Mouse (Mus musculus): ENCODE measurements around the gene Chd3.
A peak's percentile ranks its signal among the peaks of the same experiment; 100 is the strongest.
"Not testable (repeated sequence)": the region's sequence is repeated elsewhere in the genome, so short reads cannot be mapped to it uniquely, and the experiment has no call there.

The Chd3 gene

DNA sequence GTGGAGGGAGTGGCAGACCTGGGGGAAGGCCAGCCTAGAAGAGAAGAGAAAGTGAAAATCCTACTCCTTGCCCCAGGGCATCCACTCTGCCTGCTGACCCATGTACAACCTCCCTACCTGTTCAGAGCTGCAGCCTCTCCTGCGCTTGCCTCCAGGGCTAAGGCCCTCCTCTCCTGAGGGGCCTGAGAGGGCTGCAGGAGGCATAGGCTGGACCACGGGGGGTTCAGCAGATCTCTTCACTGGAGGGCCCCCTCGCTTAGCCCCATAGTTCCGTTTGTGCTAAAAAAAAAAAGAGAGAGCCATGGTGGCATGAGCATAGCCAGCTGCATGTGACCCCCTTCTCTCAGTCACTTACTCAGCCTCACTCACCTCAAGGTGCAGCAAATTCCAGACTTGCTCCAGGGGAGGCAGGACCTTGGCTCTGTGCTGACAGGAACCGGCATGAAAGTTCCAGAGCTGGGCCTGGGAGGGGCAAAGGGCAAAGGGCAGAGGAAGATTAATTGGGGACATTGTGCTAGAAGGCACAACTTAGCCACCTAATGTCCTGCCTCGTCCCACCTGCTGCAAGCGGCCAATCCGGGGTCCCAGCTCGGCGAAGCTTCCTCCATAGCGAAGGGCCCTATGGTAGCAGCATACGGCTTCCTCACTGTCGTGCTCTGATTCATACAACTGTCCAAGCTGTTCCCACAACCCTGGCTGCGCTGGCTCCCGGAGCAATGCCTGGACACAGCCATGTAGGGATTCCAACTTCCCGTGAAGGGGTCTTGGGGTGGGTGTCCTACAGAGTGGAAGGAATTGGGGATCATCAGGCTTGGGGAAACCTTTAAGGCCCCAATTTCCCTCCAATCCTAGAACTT is 37.9 kb upstream of the Chd3 start:
- no peak for DNase-seq (ENCODE audit: low spot score in 2 of 2)

DNA sequence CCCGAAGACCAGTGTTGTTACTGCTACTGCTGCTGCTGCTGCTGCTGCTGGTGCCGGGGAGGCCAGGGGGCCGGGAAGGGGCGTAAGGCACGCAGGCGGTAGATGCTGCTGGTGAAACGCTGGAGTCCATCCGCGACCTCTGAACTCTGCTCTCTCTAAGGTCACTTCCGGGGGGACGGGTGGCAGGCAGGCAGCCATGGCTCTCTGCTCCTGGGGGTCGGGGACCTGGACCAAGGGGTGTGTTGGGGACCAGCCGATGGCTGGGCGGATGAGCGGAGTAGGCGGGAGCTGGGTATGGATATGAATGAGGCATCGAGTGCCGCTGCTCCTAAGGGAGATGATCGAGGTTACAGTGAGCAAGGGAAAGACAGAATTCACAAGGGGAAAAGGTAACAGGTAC is 37.1 kb upstream of the Chd3 start:
- no peak for DNase-seq (ENCODE audit: low spot score in 2 of 2)

DNA sequence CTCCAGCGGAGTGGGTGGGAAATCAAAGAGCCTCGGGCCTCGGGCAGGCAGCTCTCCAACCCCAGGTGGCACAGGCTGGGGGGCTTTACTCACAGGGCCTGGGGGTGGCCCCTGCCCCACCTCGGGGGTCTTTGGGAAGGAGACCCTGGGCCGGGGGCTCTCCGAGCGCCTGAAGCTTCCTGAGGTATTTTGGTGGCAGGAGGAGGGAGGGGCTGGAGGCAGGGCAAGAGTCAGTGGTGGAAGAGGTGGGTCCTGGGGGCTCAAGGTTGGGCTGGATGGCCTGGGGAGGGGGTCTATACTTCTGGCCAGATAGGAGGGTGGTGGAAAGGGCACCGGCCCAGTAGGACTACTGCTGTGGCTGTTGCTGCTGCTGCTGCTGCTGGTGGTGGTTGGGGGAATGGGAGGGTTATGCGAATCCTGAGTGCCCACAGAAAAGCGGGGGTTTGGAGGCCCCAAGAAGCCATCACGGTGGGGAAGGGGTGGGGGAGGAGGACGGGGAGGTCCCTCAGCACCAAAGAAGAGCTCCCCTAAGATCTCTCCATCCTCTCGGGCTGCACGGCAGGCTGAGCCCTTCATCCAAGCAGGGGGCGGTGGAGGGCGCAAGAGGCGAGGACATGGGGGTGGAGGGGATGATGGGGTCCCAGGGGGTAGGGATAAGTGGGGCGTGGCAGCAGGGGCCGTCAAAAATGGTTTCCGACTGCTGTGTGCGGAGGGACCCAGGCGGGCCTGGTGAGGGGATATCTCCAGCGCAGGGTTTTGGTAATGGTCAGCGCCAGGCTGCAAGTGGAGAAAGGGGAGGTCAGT is 36.4 kb upstream of the Chd3 start:
- DNase-seq (ENCODE audit: low spot score in 2 of 2): no peak

DNA sequence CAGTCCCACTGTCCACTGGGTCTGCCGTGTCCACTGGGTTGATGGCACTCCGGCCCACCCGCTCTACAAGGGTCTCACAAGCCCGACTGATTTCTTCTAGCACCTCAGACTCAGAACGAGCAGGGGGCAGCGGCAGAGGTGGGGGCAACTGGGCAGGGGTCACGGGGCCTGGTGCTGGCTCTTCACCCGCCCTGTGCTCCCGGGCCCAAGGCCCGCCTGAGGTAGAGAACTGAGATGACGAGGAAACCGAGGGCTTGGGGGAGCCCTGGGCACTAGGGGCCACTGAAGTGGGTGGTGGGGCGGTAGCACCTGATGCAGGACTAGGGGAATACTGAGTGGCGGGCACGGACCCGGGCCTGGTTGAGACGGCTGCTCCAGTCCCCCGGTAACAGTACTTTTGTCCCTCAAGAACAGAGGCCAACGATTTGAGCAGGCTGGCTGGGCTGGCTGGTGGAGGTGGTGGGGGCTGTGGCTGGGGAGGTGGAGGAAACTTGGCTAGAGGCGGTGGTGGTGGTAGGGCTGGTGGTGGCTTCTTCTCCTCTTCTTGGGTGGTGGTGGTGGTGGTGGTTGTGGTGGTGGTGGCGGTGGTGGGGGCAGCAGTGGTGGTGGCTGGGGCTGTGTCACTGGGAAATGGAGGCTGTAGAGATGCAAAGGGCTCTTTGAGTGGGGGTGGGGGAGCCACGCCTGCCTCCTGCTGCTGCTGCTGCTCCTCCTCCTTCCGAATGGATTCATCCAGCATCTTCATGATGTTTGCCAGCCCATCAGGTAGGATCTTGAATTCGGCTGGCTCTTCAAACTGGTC is 35.6 kb upstream of the Chd3 start:
- DNase-seq (ENCODE audit: low spot score in 2 of 2): no peak

DNA sequence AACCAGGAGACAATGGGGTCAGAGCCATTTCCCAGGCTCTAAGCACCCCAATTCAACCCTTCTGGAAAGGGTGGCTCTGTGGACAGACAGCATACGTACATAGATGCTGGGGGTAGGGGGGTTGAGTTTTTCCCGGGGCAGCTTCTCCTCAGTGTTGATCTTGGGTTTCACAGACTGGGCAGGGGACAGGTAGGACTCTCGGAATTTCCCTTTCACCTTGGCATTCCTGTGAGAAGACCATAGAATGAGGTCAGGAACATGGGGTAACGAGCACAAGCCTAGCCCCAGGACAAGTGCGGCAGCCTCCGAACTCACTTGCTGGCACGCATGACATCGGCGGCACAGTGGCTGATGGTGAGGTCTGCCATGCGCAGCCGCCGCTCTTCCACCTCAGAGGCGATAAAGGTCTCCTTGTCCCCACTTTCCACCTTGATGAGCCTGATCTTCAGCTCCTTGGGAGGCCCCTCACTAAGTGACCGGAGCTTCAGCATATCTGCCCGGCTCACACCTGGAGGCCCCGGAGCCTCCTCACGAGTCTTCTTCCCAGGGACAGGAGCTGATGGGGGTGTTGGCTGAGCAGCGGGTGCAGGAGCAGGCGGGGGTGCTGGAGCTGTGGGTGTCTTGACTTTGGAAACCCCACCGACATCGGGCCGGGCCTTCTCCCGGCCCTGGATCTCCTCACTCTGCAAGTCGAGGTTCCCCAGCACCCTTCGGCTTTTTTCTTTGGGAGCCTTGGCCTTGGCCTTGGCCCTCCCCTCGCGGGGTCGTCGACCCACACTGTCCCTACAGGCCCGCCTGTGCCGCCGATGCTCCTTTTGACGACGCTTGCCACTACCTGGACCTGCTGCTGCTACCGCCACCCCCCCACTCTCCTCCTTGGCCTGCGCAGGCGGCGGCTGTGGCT is 34.7 kb upstream of the Chd3 start:
- no peak for DNase-seq (ENCODE audit: low spot score in 2 of 2)

DNA sequence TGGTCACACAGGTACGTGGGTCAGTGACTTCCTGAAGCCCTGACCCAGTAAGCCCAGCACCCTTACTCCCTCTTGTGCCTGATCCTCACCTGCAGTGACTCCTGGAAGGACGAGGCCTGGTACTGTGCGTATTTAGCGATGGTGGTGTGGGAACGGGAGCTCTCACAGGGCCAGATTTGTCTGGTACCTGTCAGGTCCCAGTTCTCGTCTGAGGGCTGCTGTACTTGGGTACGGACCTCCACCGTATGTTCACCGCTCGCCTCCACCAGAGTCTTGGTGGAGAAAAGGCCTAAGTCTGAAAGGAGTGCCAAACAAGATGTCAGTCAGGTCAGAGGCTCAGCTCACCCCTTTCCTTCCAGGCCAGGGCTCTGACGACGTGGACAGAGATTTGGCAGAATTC is 32.8 kb upstream of the Chd3 start:
- no peak for DNase-seq (ENCODE audit: low spot score in 2 of 2)

DNA sequence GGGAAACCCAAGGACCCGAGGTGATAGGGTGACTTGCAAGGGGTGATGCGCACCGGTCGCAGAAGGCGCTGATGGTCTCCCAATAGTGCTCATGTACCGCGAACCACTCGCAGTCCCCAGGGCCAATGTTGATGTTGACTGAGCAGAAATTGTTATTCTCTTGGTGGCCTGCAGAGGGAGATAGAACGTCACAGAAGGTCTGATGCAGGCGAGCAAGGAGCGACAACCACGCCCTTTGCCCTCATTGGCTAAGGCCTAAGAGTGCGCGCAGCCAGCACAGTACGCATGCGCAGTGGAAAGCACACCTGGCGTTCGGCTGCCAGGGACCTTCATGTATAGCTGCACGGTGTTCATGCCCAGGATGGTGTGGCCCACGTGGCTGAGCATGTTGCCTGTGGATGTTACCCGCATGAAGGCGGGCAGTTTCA is 32.0 kb upstream of the Chd3 start:
- DNase-seq (ENCODE audit: low spot score in 2 of 2): peak in 1 of 2 experiments; percentile 81

DNA sequence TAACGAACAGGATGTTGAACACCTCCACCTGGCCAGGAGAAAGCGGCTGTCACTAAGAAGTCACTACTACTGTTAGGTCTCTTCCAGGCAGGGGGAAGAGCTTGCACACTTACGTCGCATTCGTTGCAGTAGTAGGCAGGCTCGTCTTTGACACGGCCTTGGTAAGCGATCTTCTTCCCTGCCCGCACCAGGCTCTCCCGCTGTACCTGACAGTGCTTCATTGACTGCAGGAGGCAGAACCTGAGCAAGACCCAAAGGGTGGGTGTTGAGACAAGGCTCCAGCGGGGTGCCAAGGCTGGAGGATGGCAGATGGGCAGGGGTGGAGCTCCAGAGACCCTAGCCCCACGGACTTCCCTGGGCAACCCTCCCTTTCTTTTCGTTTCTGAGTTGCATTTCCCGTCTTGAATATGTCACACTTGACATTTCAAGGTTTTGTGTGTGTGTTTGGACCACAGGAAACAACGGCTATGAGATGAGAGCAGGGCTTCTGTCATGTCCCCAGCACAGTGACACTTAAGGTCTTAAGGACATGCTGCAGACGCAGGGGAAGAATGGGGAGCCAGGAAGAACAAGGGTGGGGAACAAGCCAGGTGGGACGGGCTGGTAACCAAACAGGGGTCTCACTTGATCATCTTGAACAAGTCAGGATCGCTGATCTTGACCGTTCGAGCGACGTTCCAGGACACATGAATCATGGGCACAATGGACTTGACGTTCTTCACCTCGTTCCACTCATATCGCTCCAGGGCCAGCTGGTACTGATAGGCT is 31.1 kb upstream of the Chd3 start:
- no peak for DNase-seq (ENCODE audit: low spot score in 2 of 2)

DNA sequence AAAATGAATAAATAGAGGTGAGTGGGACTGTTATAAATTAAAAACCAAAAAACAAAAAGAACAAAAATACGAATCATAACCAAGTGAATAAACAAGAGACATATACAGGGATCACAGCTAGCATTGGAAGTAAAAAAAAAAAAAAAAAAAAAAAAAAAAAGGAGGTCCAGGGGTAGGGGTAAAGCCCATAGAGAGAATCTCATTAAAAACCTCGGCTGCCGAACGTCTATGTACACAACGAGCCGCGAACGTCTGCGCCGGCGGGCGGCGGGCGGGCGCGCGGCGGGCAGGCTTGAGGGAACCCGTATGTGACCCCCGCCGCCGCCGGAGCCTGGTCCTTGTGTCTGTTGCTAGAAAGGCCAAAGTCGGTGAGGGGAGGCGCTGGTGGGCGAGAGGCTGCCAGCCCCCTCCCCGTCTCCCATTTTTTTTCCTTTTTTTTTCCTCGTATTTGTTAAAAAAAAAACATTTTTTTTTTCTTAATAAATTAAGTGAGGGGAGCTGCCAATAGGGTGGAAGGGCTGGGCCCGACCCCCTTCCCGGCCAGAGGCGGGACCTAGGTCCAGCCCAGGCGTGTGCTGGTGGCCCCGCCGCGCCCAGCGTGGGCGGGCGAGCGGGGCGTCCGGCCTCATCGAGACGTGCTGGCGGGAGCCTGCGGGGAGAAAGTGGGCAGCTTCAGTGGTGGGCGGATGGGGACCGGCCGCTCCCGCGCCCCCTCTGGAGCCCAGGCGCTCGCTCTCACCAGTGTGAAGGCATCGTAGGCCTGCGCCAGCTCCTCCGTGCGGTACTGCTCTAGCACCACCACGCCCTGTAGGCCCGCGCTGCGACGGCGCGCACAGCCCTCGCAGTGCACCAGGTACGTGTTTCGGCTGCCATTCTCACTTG is 30.2 kb upstream of the Chd3 start:
- no peak for DNase-seq (ENCODE audit: low spot score in 2 of 2)

DNA sequence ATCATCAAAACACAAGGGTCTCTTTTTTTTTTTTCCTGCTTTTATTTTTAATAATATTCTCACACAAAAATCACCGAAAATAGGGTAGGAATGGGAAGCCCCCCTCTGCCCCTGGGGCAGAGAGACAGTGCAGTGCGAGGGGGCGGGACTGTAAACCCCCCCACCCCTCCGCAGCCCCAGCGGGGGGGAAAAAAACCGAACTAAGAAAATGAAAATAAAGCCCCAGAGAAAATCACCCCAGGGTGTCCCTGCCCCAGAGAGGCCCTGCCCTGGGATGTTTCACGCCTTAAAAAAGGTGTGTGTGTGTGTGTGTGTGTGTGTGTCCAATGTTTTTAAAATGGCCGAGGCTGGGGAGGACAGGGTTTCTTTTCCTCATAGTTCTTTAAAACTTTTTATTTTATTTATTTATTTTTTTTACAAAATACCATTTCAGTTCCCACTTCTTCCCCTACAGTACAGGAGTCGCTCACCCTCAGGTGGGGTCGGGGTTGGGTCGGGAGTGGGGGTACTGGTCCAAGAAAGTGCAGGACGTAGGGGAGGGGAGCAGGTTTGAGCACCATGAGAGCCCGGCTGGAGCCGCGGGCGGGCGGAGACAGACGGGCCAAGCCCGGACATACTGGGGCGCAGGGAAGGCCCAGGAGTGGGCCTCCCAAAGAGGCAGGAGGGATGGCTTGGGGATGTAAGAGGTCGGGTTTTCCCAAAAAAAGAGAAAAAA is 29.4 kb upstream of the Chd3 start:
- no peak for DNase-seq (ENCODE audit: low spot score in 2 of 2)

DNA sequence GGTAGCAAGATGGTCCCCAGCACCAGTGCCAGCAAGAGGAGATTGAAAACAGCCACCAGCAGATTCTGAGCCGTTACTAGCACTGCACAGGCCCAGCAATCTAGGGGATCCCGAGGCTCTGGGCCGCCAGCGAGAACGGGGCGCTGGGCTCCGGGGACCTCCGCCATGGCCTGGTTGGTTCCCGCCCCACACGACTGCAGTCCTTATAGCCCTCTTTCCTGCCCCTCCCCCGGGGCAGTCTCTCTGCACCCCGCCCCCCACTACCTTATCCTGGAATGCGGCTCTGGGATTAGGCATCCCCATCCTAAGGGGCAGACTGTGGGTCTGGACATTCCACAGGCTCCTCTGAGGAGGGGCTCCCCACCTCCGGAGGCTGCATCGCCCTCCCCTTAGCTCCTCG is 28.9 kb upstream of the Chd3 start, which contains the start of gene Tmem88:
Tmem88 (minus strand) TSS at position 176 of the 400 bp plus-strand sequence.
- no peak for DNase-seq (ENCODE audit: low spot score in 2 of 2)

DNA sequence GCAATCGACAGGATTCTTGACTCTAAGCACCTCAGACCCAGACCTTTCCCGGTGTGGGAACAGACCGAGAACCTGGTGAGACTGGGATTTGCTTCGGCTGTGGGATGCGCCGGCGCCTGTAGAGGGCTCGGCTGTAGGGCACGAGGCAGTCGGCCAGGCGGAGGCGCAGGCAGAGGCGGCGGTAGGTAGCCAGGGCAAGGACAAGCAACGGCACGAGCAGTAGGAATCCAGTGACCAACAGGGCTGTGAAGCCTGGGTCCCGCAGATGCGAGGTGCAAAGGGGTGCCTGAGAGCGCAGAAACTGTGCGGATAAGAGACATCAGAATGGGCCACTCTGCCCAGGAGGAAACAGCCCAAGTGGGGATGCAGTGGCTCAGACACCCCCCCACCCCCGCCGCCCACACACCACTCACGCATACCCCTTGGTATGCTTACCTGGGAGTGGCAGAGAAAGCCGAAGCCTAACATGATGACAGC is 28.4 kb upstream of the Chd3 start:
- DNase-seq (ENCODE audit: low spot score in 2 of 2): no peak

DNA sequence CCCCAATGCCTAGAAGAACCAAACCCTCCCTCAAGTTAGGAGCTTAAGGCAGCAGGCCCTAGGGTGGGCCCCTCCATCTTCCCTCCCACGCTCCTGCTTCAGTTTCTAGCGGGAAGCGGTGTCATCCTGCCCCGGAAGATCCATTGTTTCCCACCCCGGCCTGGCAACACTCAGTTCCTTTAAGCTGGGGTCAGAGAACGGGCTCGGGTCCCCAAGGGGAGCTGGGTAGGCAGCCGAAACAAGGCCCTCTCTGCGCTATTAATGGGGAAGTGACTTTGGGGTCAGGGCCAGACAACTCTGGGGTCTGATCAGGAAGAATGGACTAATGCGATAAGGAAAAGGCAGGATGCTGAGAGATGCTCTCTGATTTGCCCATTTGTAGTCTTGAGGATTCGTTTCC is 27.6 kb upstream of the Chd3 start:
- DNase-seq (ENCODE audit: low spot score in 2 of 2): no peak

DNA sequence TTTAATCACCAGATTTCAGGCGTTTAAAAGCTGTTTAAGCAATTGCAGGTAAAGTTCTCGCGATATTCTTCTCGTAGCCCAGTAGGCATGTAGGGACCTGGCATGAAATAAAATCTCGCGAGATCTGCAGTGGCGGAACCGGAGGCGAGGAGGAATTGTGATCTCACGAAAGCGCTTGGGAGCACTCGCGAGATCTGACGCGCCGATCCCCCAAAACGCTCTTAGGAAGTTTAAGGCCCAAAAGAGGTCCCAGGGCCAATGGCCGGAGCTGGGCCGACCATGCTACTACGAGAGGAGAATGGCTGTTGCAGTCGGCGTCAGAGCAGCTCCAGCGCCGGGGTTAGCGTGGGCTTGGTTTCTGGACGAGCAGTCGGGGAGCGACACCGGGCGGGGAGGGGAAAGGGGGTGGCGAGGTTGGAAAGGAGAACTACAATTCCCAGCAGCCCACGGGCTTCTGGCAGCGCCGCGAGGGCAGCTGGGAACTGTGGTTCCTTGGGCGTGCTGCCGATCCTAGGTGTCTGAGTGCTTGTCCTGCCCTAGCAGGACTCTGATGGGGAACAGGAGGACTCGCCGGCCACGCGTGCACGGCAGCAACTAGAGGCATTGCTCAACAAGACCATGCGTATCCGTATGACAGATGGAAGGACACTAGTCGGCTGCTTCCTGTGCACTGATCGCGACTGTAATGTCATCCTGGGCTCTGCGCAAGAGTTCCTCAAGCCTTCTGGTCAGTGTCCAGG is 26.6 kb upstream of the Chd3 start:
- peak; percentile 93 to 94 for DNase-seq (ENCODE audit: low spot score in 2 of 2)

DNA sequence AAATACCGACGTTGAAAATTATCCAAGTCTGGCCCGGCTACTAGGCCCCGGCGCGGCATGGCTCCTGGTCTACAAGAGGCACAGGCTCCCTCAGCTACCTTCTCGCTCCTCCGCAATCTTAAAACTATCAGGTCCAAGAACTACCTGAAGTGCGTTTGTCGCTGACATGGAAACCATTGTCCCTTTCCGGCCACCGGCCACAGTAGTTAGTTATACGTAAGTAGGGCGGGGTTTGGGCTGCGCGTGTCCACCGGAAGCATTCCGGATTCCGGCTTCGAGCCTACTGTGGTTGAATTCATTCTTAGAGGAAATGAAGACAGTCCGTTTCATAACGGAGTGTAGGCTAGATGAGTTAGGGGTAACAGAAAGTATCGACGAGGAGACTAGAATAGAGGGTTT is 26.0 kb upstream of the Chd3 start, which contains the start of the genes Naa38 and Cyb5d1:
Naa38 (plus strand) TSS at position 253 of the 399 bp plus-strand sequence.
Cyb5d1 (minus strand) TSS at position 397 of the 399 bp plus-strand sequence.
- DNase-seq (ENCODE audit: low spot score in 2 of 2): peak in 1 of 2 experiments; percentile 81

DNA sequence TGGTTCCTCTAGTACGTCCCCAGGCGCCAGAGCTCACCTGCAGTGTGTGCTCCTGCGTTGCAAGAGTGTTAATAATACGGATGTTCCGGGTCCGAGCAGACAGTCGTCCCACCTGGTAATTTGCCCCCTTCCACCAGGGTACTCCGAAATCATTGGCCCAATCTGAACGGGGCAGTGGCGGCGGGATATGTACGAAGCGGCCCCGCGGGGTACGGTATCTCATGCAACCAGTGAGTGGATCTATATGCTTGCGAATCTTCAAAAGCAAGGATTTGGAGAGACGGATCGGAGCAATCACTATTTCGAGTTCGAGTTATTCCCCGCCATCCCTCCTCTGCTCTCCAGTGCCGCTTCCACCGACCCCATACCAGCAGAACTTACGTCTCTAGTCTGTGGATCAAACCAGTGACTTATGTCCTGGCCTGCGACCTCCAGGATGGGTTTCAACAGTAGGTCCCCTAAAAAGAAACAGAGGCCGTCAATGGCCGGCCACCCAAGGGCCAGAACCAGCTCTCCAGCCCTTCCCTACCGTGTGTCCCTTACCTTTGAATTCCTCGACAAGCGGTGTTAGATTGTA is 25.5 kb upstream of the Chd3 start:
- not testable (repeated sequence) for DNase-seq (ENCODE audit: low spot score in 2 of 2)

DNA sequence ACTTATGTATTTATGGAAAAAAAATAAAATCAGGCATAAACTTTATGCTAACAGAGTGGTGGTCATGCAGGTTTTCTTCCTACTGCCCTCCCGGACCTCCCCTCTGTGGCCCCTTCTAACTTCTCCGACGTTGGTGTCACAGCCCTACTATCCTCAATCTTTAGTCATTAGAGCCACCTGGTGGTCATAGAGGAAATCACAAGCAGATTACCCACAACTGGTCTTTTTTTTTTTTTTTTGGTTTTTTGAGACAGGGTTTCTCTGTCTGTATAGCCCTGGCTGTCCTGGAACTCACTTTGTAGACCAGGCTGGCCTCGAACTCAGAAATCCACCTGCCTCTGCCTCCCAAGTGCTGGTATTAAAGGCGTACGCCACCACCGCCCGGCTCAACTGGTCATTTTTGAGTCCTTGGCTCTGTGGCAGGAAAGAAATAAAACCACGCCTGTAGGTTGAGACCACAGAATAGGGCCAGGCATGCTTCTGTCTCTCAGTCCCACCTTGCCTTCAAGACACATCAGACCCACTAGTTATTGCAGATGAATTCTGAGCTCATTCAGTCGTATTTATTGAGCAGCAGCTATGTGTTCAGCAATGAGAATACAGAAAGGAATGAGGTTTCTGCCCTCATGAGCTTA is 21.3 kb upstream of the Chd3 start:
- no peak for DNase-seq (ENCODE audit: low spot score in 2 of 2)

All from urinary bladder, postnatal 4 days (tissue).